Mouse (Mus musculus): Measurements from ENCODE around the gene Zfand3.

The Zfand3 gene

GRCm38 (mm10) chr17:29990136-29990535, 14.4 kb upstream of the Zfand3 start:
- POLR2A ChIA-PET = interaction anchor here (1.0 to 1.8 kb wide), 4 partner anchors 9 to 15 kb away, joined by 3 to 7 read pairs (median 4); no protein-coding TSS in a partner anchor
- CTCF ChIA-PET = no interaction called here

DNA sequence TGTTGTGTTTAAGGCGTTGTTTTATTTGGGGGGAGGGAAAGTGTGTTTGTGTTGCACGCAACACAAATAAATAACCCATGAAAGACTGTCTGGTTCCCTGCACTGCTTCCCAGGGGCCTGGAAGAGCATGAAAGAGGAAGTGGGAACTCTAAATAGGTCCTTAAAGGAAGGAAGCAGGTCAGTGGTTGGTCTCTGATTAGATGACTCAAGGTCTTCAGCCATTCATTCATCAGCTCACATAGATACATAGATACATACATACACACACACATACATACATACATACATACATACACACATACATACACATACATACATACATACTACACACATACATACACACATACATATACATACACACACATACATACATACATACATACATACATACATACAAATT, 13.7 kb upstream of the Zfand3 start:
- ChIA-PET CTCF (interaction anchor here in 2 of 4 experiments (0.6 to 0.7 kb wide), 2 partner anchors 155 to 252 kb away, joined by 3 to 4 read pairs; no protein-coding TSS in a partner anchor), POLR2A (interaction anchor here in 1 of 4 experiments (1.0 kb wide), 1 partner anchor 14 kb away, joined by 3 read pairs; the partner anchor contains the start of gene Zfand3)

DNA sequence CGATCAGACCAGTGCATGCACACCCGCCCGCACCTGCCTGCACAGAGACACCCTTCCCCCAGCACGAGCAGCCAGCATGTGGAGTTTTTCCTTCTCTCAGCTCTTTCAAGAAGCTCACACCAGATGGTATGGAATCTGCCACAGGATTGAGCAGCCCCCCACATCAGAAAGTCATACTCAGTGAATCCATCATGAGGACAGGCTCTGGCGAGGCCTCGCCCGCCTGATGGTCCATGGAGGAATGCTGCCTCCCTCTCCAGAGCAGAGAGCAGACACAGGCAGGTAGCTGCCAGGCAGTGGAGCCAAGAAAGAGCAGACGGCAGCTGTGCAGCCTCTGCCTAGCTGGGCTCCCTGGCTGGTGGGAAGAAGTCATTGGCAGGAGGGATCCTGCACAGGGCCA, 11.0 kb upstream of the Zfand3 start:
- ChIA-PET POLR2A (interaction anchor here in 3 of 4 experiments (0.5 to 2.3 kb wide), 8 partner anchors 11 to 942 kb away, joined by 3 to 7 read pairs (median 4); partner anchors contain the start of gene Zfand3 (in 3 of the 3)), CTCF (interaction anchor here in 1 of 4 experiments (1.2 kb wide), 1 partner anchor 18 kb away, joined by 3 read pairs; no protein-coding TSS in a partner anchor)

- ChIA-PET CTCF (interaction anchor here in 2 of 4 experiments (0.7 to 1.2 kb wide), 2 partner anchors 19 to 1629 kb away, joined by 3 to 5 read pairs; no protein-coding TSS in a partner anchor), POLR2A (interaction anchor here in 3 of 4 experiments (0.5 to 2.3 kb wide), 7 partner anchors 10 to 941 kb away, joined by 3 to 7 read pairs (median 4); partner anchors contain the start of gene Zfand3 (in 3 of the 3))
Observed at GRCm38 (mm10) chr17:29994011-29994410, 10.5 kb upstream of the Zfand3 start.

DNA sequence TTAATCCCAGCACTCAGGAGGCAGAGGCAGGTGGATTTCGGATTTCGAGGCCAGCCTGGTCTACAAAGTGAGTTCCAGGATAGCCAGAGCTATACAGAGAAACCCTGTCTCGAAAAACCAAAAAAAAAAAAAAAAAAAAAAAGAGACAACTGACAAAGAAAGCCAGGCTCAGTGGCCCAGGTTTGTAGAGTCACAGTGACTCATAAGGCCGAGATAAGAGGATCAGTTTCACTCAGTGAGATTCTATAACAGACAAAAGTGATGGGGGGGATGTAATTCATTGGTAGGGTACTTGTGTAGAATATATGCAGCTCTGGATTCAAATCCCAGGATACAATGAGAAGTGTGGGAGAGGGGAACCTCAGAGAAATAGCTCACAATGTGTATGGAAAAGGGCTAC, 10.1 kb upstream of the Zfand3 start:
- POLR2A ChIA-PET = interaction anchor here in 1 of 4 experiments (1.3 to 2.3 kb wide), 3 partner anchors 10 to 22 kb away, joined by 3 to 7 read pairs (median 6); partner anchors contain the start of gene Zfand3
- CTCF ChIA-PET = interaction anchor here in 2 of 4 experiments (0.6 to 0.7 kb wide), 2 partner anchors 484 to 1629 kb away, joined by 3 to 5 read pairs; no protein-coding TSS in a partner anchor

DNA sequence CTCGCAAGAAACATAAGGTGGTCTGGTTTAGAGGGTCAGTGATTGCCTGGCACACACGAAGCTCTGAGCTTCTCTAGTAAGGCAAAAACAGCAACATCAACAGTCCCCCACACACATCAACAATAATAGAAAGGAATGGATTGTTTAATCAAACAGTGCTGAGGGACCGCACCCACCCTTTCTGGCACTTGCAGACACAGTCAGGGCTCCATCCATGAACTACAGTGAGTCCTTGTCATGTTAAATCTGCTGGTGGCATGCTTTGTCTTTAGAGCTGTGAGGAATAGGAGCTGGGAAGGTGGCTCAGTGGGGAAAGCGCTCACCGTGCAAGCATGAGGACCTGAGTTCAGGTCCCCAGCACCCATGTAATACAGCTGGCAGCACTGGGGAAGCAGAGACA, 8.5 kb upstream of the Zfand3 start:
- CTCF ChIA-PET = no interaction called here

GRCm38 (mm10) chr17:29997726-29998125, 6.8 kb upstream of the Zfand3 start:
- CTCF ChIA-PET = no interaction called here

More for the DNA sequence above, 8.5 kb upstream of the Zfand3 start:
- POLR2A ChIA-PET = interaction anchor here in 3 of 4 experiments (0.6 to 1.4 kb wide), 6 partner anchors 8 to 178 kb away, joined by 3 to 7 read pairs (median 4); partner anchors contain the start of gene Zfand3 (in 3 of the 3)

GRCm38 (mm10) chr17:29998566-29999295, 5.8 kb upstream of the Zfand3 start:
- ChIA-PET POLR2A (interaction anchor here in 1 of 4 experiments (1.2 kb wide), 1 partner anchor 9 kb away, joined by 4 read pairs; no protein-coding TSS in a partner anchor), CTCF (no interaction called here)

More at GRCm38 (mm10) chr17:29997726-29998125, 6.8 kb upstream of the Zfand3 start:
- POLR2A ChIA-PET = no interaction called here

DNA sequence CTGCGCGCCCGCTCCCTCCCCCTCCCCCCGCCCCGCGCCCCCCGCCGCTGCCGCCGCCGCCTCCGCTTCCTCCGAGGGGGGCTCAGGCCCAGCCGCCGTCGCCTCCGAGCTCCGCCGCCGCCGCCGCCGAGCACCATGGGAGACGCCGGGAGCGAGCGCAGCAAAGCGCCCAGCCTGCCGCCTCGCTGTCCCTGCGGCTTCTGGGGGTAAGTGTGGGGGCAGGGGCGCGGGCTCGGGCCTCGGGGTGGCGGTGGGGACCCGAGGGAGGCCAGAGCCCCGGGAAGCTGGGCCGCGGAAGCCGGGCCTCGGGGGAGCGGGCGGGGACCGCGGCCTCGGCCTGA, 540 bp downstream of the Zfand3 start:
- POLR2A ChIA-PET = interaction anchor here (0.6 to 2.4 kb wide), 31 partner anchors 8 to 980 kb away, joined by 3 to 17 read pairs (median 4); no protein-coding TSS in a partner anchor
- CTCF ChIA-PET = interaction anchor here in 3 of 4 experiments (0.6 to 2.1 kb wide), 4 partner anchors 29 to 351 kb away, joined by 3 to 7 read pairs (median 4); no protein-coding TSS in a partner anchor

DNA sequence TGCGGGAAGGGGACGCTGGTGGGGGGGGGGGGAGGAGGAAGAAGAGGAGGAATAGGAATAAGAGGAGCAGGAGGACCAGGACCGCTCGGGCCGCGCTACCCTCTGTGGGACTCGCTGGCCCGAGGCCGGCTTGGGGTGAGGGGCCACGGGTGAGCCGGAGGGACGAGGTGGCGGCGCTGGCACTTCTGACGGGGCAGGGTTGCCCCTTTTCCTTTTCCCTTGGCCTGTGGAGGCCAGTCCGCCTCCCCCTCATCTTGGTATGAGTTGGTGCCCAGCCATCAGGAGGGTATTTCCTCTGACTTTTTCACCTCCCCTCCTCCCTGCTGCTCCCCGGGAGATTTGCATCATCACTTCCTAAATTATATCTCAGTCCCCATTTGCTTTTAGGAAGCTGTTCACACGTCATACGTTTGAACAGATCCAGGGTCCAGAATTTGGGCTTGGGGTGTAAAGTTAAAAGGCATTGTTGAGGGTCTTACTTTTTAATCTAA, 963 bp downstream of the Zfand3 start:
- ChIA-PET POLR2A (interaction anchor here (0.6 to 2.7 kb wide), 18 partner anchors 9 to 981 kb away, joined by 3 to 17 read pairs (median 4); no protein-coding TSS in a partner anchor), CTCF (interaction anchor here in 3 of 4 experiments (0.6 to 2.1 kb wide), 3 partner anchors 29 to 137 kb away, joined by 3 to 7 read pairs (median 3); no protein-coding TSS in a partner anchor)

DNA sequence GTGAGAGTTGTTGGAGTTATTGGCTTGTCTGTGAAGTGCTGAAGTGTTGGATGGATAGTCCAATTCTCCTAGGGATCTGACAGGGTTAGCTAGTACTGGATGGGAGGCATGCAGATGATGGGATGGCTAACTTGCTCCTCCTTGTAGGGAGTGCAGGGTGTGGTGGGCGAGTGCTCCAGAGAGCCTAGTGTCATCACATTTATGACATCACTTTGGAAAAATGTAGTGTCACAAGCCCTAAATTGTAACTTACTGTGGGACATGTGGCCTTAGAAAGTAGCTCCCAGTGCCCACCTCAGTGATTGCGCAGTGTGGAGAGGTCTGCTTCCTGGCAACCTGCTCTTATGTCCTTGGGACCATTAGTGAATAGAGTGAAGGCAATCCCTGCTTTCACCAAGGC, 2.3 kb downstream of the Zfand3 start:
- POLR2A ChIA-PET = interaction anchor here in 2 of 4 experiments (0.6 to 2.7 kb wide), 7 partner anchors 9 to 87 kb away, joined by 3 to 8 read pairs (median 4); no protein-coding TSS in a partner anchor
- CTCF ChIA-PET = interaction anchor here in 3 of 4 experiments (0.6 to 1.1 kb wide), 4 partner anchors 13 to 1131 kb away, joined by 3 to 7 read pairs (median 4); no protein-coding TSS in a partner anchor

- ChIA-PET POLR2A (interaction anchor here (0.6 to 2.7 kb wide), 8 partner anchors 10 to 528 kb away, joined by 3 to 8 read pairs (median 3); no protein-coding TSS in a partner anchor), CTCF (no interaction called here)
Observed at GRCm38 (mm10) chr17:30007883-30008282, 3.4 kb downstream of the Zfand3 start.

- ChIA-PET CTCF (interaction anchor here in 2 of 4 experiments (0.5 kb wide), 2 partner anchors 40 to 150 kb away, joined by 3 to 5 read pairs; no protein-coding TSS in a partner anchor), POLR2A (interaction anchor here in 2 of 4 experiments (1.0 to 2.7 kb wide), 6 partner anchors 13 to 528 kb away, joined by 3 to 8 read pairs (median 3); no protein-coding TSS in a partner anchor)
Observed at GRCm38 (mm10) chr17:30008392-30008791, 3.9 kb downstream of the Zfand3 start.

GRCm38 (mm10) chr17:30014660-30015059, 10.1 kb downstream of the Zfand3 start:
- CTCF ChIA-PET = no interaction called here

DNA sequence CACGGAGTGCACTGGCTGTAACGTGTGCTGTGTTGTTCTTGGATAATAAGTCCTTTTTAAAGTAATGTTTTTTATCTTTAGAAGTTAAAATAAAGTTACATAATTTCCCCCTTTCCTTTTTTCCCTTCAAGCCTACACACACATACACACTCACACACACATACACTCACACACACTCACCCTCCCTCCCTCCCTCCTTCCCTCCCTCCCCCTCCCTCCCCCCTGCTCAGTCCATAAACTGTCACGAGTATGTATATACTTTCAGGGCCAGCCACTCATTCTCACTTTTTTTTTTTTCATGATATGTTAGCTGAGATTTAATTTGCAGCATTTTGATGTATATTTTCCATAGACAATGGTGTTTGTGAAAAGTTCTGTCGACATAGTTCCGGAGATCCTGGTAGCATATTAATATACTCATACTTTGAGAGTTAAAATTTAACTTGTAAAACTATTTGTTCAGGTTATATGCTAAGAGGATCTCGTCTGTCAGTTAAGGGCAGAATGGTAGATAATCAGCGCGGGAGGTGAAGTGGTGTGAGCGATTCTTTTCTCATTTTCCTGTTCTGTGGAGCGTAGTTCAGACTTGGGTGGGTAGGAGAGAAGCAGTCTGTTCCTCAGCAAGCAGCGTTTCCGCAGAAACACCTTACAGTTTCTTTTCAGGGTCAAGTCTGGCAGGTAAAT, 14.5 kb downstream of the Zfand3 start:
- ChIA-PET CTCF (interaction anchor here in 1 of 4 experiments (1.2 kb wide), 1 partner anchor 12 kb away, joined by 3 read pairs; no protein-coding TSS in a partner anchor), POLR2A (interaction anchor here in 2 of 4 experiments (1.0 to 1.1 kb wide), 2 partner anchors 15 to 44 kb away, joined by 3 to 7 read pairs; partner anchors contain the start of gene Zfand3 (in 1 of the 2))

More at GRCm38 (mm10) chr17:30014660-30015059, 10.1 kb downstream of the Zfand3 start:
- POLR2A ChIA-PET = interaction anchor here in 1 of 4 experiments (1.2 kb wide), 1 partner anchor 10 kb away, joined by 4 read pairs; the partner anchor contains the start of gene Zfand3

GRCm38 (mm10) chr17:30019942-30020341, 15.4 kb downstream of the Zfand3 start:
- ChIA-PET CTCF (interaction anchor here in 2 of 4 experiments (0.6 to 1.2 kb wide), 2 partner anchors 13 to 705 kb away, joined by 3 to 10 read pairs; no protein-coding TSS in a partner anchor), POLR2A (interaction anchor here in 2 of 4 experiments (1.1 to 3.7 kb wide), 2 partner anchors 15 kb away, joined by 7 to 13 read pairs; partner anchors contain the start of gene Zfand3 (in 2 of the 2))

- ChIA-PET CTCF (interaction anchor here in 3 of 4 experiments (0.6 to 1.1 kb wide), 6 partner anchors 9 to 526 kb away, joined by 3 to 6 read pairs (median 3); no protein-coding TSS in a partner anchor), POLR2A (interaction anchor here in 2 of 4 experiments (0.8 to 1.2 kb wide), 4 partner anchors 9 to 55 kb away, joined by 3 to 7 read pairs (median 4); no protein-coding TSS in a partner anchor)
Observed at GRCm38 (mm10) chr17:30024651-30025050, 20.1 kb downstream of the Zfand3 start.

DNA sequence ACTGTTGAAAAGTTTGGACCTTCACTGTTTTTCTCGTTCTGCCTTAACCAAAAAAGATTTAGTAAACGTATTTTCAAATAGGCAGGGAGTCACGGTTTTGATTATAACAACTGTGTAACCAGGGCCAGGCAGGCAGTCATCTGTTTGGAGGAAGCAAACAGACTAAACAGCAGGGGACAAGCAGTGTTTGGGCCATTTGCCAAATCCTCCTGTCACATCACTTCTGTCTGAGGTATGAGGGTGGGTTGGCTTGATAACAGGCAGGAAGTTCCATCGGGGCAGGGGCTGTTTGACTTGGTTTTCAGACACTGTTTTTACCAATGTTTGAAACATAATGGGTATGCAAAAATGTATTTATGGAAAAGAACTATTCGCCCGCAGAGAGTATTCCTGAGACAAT, 22.1 kb downstream of the Zfand3 start:
- POLR2A ChIA-PET = no interaction called here
- CTCF ChIA-PET = no interaction called here
